Mouse (Mus musculus) c-Kit-positive CD71-positive TER-119-negative erythroid progenitor cells, embryonic 14.5 days (primary cell): ENCODE data around the gene Fmnl3.

Source experiments
- DNase-seq: peaks from one replicate; pipeline ENCODE4 v3.0.0-alpha.2; 2013; ENCODE audit warnings: low read depth

Gene Fmnl3

GRCm38 (mm10) chr15:99343414-99344147 lies 26.7 kb downstream of the Fmnl3 start:
- no peak for DNase-seq

- no peak for DNase-seq
These were observed 27.9 kb downstream of the Fmnl3 start for GRCm38 (mm10) chr15:99342194-99342981.

- no peak for DNase-seq
These were observed 29.2 kb downstream of the Fmnl3 start for GRCm38 (mm10) chr15:99341102-99341501.

- no peak for DNase-seq
These were observed 30.6 kb downstream of the Fmnl3 start for GRCm38 (mm10) chr15:99339669-99340068.

GRCm38 (mm10) chr15:99338916-99339315 lies 31.4 kb downstream of the Fmnl3 start:
- no peak for DNase-seq

GRCm38 (mm10) chr15:99335801-99336320 lies 34.4 kb downstream of the Fmnl3 start:
- DNase-seq, result no peak

GRCm38 (mm10) chr15:99334500-99334899 lies 35.8 kb downstream of the Fmnl3 start:
- no peak for DNase-seq

GRCm38 (mm10) chr15:99333676-99334065 lies 36.6 kb downstream of the Fmnl3 start:
- DNase-seq, result no peak

- no peak for DNase-seq
These were observed 37.2 kb downstream of the Fmnl3 start for GRCm38 (mm10) chr15:99332921-99333675.

GRCm38 (mm10) chr15:99332111-99332510 lies 38.2 kb downstream of the Fmnl3 start:
- no peak for DNase-seq

- no peak for DNase-seq
These were observed 38.9 kb downstream of the Fmnl3 start for GRCm38 (mm10) chr15:99331341-99331740.

GRCm38 (mm10) chr15:99330324-99330723 lies 40.0 kb downstream of the Fmnl3 start:
- no peak for DNase-seq

- no peak for DNase-seq
These were observed 42.3 kb downstream of the Fmnl3 start for GRCm38 (mm10) chr15:99328011-99328410.

GRCm38 (mm10) chr15:99326959-99327358 lies 43.3 kb downstream of the Fmnl3 start:
- peak; percentile 32 for DNase-seq

- DNase-seq, result no peak
These were observed 43.9 kb downstream of the Fmnl3 start for GRCm38 (mm10) chr15:99326407-99326806.

- DNase-seq, result no peak
These were observed 44.7 kb downstream of the Fmnl3 start for GRCm38 (mm10) chr15:99325598-99325997.

- no peak for DNase-seq
These were observed 46.1 kb downstream of the Fmnl3 start for GRCm38 (mm10) chr15:99324151-99324550.

GRCm38 (mm10) chr15:99320978-99321377 lies 49.3 kb downstream of the Fmnl3 start:
- no peak for DNase-seq

GRCm38 (mm10) chr15:99320168-99320674 lies 50.1 kb downstream of the Fmnl3 start:
- DNase-seq, result no peak

GRCm38 (mm10) chr15:99319411-99319871 lies 50.8 kb downstream of the Fmnl3 start:
- no peak for DNase-seq

GRCm38 (mm10) chr15:99318861-99319410 lies 51.3 kb downstream of the Fmnl3 start:
- no peak for DNase-seq

GRCm38 (mm10) chr15:99318071-99318470 lies 52.2 kb downstream of the Fmnl3 start:
- no peak for DNase-seq
